Mouse (Mus musculus): ENCODE data around the gene Odaph. TPM values are rescaled to one million over a fixed set of nuclear protein-coding genes. Genes with fewer than 3 reads are reported as not detected.

The Odaph gene
- polyA plus RNA-seq, 1 experiment from 2014 or later: not detected

- ATAC-seq (replicated peaks; ENCODE audit: insufficient number of reproducible peaks, low FRiP score, low TSS enrichment, low read depth): no peak
- 83% methylated on average over 2 of the region's 2 CpGs for WGBS
These were observed 5.8 kb downstream of the Odaph start for GRCm38 (mm10) chr5:91993061-91993460.

DNA sequence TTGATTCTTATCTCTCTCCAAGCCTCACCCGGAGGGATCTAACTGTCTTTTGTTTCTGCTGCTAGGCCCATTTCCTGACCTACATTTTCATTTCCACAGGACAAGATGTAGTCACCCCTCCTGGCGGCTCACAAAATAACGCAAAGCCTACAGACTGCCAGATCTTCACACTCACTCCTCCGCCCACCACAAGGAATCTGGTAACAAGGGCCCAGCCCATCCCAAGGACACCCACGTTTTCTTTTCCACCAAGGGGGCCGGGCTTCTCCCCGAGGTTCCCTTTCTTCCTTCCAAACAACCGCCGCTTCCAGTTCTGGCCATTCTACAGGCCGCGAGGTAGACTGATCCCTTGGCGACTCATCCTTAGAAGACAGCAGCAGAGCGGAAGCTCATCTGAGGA is 7.3 kb downstream of the Odaph start:
- H3K4me2 ChIP-seq (ENCODE audit: low read depth, low read length): no peak overlapping the region
- H3K9ac ChIP-seq (replicated peaks; ENCODE audit: low read length): no peak overlapping the region
- 61% methylated on average over 13 of the region's 13 CpGs for WGBS
- H3K27me3 ChIP-seq (ENCODE audit: control insufficient read depth, insufficient read depth, low read length): no peaks in the 10 kb centered on the region
- ATAC-seq (replicated peaks; ENCODE audit: insufficient number of reproducible peaks, low FRiP score, low TSS enrichment, low read depth) (no peak), DNase-seq (ENCODE audit: low spot score) (no peak)
- no peaks in the 10 kb centered on the region for H3K9me3 ChIP-seq (replicated peaks; ENCODE audit: control insufficient read depth, low read length)
- no peak overlapping the region for H3K27ac ChIP-seq (replicated peaks; ENCODE audit: low read depth, low read length)
- H3K4me1 ChIP-seq (ENCODE audit: control insufficient read depth, insufficient read depth, low read length): no peaks in the 10 kb centered on the region
- no peaks in the 10 kb centered on the region for H3K36me3 ChIP-seq (replicated peaks; ENCODE audit: control insufficient read depth, insufficient read depth, low read depth, low read length)
- no peak overlapping the region for H3K4me3 ChIP-seq (ENCODE audit: low read depth, low read length)

More at GRCm38 (mm10) chr5:91993061-91993460, 5.8 kb downstream of the Odaph start:
- H3K36me3 ChIP-seq (replicated peaks; ENCODE audit: control insufficient read depth, insufficient read depth, low read depth, low read length): no peaks in the 10 kb centered on the region
- no peaks in the 10 kb centered on the region for H3K27me3 ChIP-seq (ENCODE audit: control insufficient read depth, insufficient read depth, low read length)
- no peak overlapping the region for H3K4me2 ChIP-seq (ENCODE audit: low read depth, low read length)
- H3K4me3 ChIP-seq (ENCODE audit: low read depth, low read length): no peak overlapping the region
- DNase-seq (ENCODE audit: low spot score): no peak
- H3K27ac ChIP-seq (replicated peaks; ENCODE audit: low read depth, low read length): no peak overlapping the region
- H3K4me1 ChIP-seq (ENCODE audit: control insufficient read depth, insufficient read depth, low read length): no peaks in the 10 kb centered on the region
- H3K9ac ChIP-seq (replicated peaks; ENCODE audit: low read length): no peak overlapping the region
- H3K9me3 ChIP-seq (replicated peaks; ENCODE audit: control insufficient read depth, low read length): no peaks in the 10 kb centered on the region

DNA sequence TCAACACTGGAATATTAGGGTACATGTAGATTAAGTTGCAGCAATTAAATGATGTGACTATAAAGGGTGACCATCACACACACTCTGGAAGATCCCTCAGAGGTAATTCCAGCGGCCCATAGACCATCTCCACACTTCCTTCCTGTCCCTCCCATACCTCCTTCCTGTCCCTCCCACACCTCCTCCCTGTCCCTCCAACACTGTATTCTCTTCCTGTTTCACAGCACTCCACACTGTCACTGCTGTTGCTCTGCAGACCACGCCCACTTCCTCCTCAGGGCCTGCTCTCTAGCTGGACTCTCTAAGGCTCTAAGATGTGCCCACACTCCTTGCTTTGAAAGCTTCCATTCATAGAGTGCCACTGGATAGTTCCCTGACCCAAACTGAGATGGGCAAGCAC is 13.5 kb downstream of the Odaph start:
- DNase-seq (ENCODE audit: low spot score) (no peak), ATAC-seq (replicated peaks; ENCODE audit: insufficient number of reproducible peaks, low FRiP score, low TSS enrichment, low read depth) (no peak)
- H3K36me3 ChIP-seq (replicated peaks; ENCODE audit: control insufficient read depth, insufficient read depth, low read depth, low read length): no peaks in the 10 kb centered on the region
- H3K4me3 ChIP-seq (ENCODE audit: low read depth, low read length): no peak overlapping the region
- WGBS: 71% methylated on average over 2 of the region's 2 CpGs
- H3K9me3 ChIP-seq (replicated peaks; ENCODE audit: control insufficient read depth, low read length): no peaks in the 10 kb centered on the region
- H3K27ac ChIP-seq (replicated peaks; ENCODE audit: low read depth, low read length): no peak overlapping the region
- H3K4me1 ChIP-seq (ENCODE audit: control insufficient read depth, insufficient read depth, low read length): no peaks in the 10 kb centered on the region
- no peaks in the 10 kb centered on the region for H3K27me3 ChIP-seq (ENCODE audit: control insufficient read depth, insufficient read depth, low read length)
- no peak overlapping the region for H3K9ac ChIP-seq (replicated peaks; ENCODE audit: low read length)
- no peak overlapping the region for H3K4me2 ChIP-seq (ENCODE audit: low read depth, low read length)

GRCm38 (mm10) chr5:92003011-92003410 is 15.7 kb downstream of the Odaph start:
- H3K27me3 ChIP-seq (ENCODE audit: control insufficient read depth, insufficient read depth, low read length): no peaks in the 10 kb centered on the region
- DNase-seq (ENCODE audit: low spot score): peak; percentile 41

GRCm38 (mm10) chr5:92009827-92010226 is 22.6 kb downstream of the Odaph start:
- ATAC-seq (replicated peaks; ENCODE audit: insufficient number of reproducible peaks, low FRiP score, low TSS enrichment, low read depth) (no peak), DNase-seq (ENCODE audit: low spot score) (no peak)
- no peak overlapping the region for H3K27ac ChIP-seq (replicated peaks; ENCODE audit: low read depth, low read length)
- H3K4me3 ChIP-seq (ENCODE audit: low read depth, low read length): no peak overlapping the region
- no peaks in the 10 kb centered on the region for H3K4me1 ChIP-seq (ENCODE audit: control insufficient read depth, insufficient read depth, low read length)
- H3K9me3 ChIP-seq (replicated peaks; ENCODE audit: control insufficient read depth, low read length): no peaks in the 10 kb centered on the region
- no peaks in the 10 kb centered on the region for H3K36me3 ChIP-seq (replicated peaks; ENCODE audit: control insufficient read depth, insufficient read depth, low read depth, low read length)
- H3K27me3 ChIP-seq (ENCODE audit: control insufficient read depth, insufficient read depth, low read length): no peaks in the 10 kb centered on the region
- no peak overlapping the region for H3K9ac ChIP-seq (replicated peaks; ENCODE audit: low read length)
- 43% methylated on average over 2 of the region's 2 CpGs for WGBS
- H3K4me2 ChIP-seq (ENCODE audit: low read depth, low read length): no peak overlapping the region

More at GRCm38 (mm10) chr5:92003011-92003410, 15.7 kb downstream of the Odaph start:
- ATAC-seq (replicated peaks; ENCODE audit: insufficient number of reproducible peaks, low FRiP score, low TSS enrichment, low read depth): no peak; the same call in 1 of the 2 replicates
- Histone ChIP-seq H3K4me1 (ENCODE audit: control insufficient read depth, insufficient read depth, low read length) (no peaks in the 10 kb centered on the region), H3K4me2 (ENCODE audit: low read depth, low read length) (no peak overlapping the region), H3K9ac (replicated peaks; ENCODE audit: low read length) (no peak overlapping the region), H3K9me3 (replicated peaks; ENCODE audit: control insufficient read depth, low read length) (no peaks in the 10 kb centered on the region), H3K36me3 (replicated peaks; ENCODE audit: control insufficient read depth, insufficient read depth, low read depth, low read length) (no peaks in the 10 kb centered on the region), H3K4me3 (ENCODE audit: low read depth, low read length) (no peak overlapping the region), H3K27ac (replicated peaks; ENCODE audit: low read depth, low read length) (no peak overlapping the region)
- 67% methylated on average over 2 of the region's 2 CpGs for WGBS

DNA sequence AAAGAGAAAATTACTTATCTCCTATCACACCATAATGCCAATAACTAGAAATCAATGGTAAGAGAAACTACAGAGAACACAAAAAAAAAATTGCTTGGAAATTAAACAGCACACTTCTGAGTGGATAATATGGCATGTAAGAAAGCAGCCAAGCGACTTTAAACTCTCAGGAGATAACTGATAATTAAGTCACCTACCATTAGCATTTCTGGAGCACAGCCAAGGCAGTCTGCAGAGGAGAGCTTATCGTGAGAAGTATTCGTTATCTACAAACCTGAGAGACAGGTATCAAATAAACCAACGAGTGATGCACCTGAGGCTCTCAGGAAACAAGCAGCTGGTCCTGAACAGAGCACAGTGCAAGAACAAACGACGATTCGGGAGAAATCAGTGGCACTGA is 24.5 kb downstream of the Odaph start:
- no peak for ATAC-seq (replicated peaks; ENCODE audit: insufficient number of reproducible peaks, low FRiP score, low TSS enrichment, low read depth)

DNA sequence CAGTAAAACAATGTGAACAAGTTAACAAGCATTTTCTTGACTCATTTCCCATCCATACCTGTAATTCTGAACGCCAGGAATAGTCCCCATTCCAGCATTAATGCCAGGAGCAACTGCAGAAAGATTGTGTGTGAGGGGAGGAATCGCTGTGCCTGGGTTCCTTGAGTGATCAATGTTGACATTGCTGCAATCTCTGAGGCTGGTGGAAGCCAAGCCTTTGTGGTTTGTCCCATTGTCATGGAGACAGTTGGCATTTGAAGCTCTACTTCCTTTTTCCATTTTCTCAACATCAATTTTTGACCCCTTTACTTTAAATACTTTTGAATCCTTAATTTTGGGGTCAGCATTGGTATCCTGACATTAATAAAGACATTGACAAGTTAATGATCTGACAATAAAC is 32.7 kb downstream of the Odaph start:
- no peak overlapping the region for H3K27ac ChIP-seq (replicated peaks; ENCODE audit: low read depth, low read length)
- no peaks in the 10 kb centered on the region for H3K9me3 ChIP-seq (replicated peaks; ENCODE audit: control insufficient read depth, low read length)
- no peaks in the 10 kb centered on the region for H3K36me3 ChIP-seq (replicated peaks; ENCODE audit: control insufficient read depth, insufficient read depth, low read depth, low read length)
- H3K9ac ChIP-seq (replicated peaks; ENCODE audit: low read length): no peak overlapping the region
- no peak overlapping the region for H3K4me3 ChIP-seq (ENCODE audit: low read depth, low read length)
- H3K4me2 ChIP-seq (ENCODE audit: low read depth, low read length): no peak overlapping the region
- WGBS: 68% methylated on average over 2 of the region's 2 CpGs
- no peaks in the 10 kb centered on the region for H3K27me3 ChIP-seq (ENCODE audit: control insufficient read depth, insufficient read depth, low read length)
- no peak for DNase-seq (ENCODE audit: low spot score)
- no peaks in the 10 kb centered on the region for H3K4me1 ChIP-seq (ENCODE audit: control insufficient read depth, insufficient read depth, low read length)
- ATAC-seq (replicated peaks; ENCODE audit: insufficient number of reproducible peaks, low FRiP score, low TSS enrichment, low read depth): no peak

More for the DNA sequence above, 24.5 kb downstream of the Odaph start:
- no peaks in the 10 kb centered on the region for H3K9me3 ChIP-seq (replicated peaks; ENCODE audit: control insufficient read depth, low read length)
- no peak overlapping the region for H3K4me3 ChIP-seq (ENCODE audit: low read depth, low read length)
- no peaks in the 10 kb centered on the region for H3K4me1 ChIP-seq (ENCODE audit: control insufficient read depth, insufficient read depth, low read length)
- no peaks in the 10 kb centered on the region for H3K36me3 ChIP-seq (replicated peaks; ENCODE audit: control insufficient read depth, insufficient read depth, low read depth, low read length)
- no peak overlapping the region for H3K4me2 ChIP-seq (ENCODE audit: low read depth, low read length)
- WGBS: 75% methylated on average over 7 of the region's 7 CpGs
- no peak for DNase-seq (ENCODE audit: low spot score)
- no peak overlapping the region for H3K9ac ChIP-seq (replicated peaks; ENCODE audit: low read length)
- no peak overlapping the region for H3K27ac ChIP-seq (replicated peaks; ENCODE audit: low read depth, low read length)
- no peaks in the 10 kb centered on the region for H3K27me3 ChIP-seq (ENCODE audit: control insufficient read depth, insufficient read depth, low read length)

GRCm38 (mm10) chr5:92042377-92043348 is 55.4 kb downstream of the Odaph start:
- Histone ChIP-seq H3K4me3 (ENCODE audit: low read depth, low read length) (peak overlapping the region; percentile 62), H3K27me3 (ENCODE audit: control insufficient read depth, insufficient read depth, low read length) (no peaks in the 10 kb centered on the region), H3K9me3 (replicated peaks; ENCODE audit: control insufficient read depth, low read length) (no peaks in the 10 kb centered on the region), H3K4me2 (ENCODE audit: low read depth, low read length) (peak overlapping the region; percentile 93), H3K4me1 (ENCODE audit: control insufficient read depth, insufficient read depth, low read length) (no peaks in the 10 kb centered on the region), H3K9ac (replicated peaks; ENCODE audit: low read length) (peak overlapping the region; percentile 39), H3K27ac (replicated peaks; ENCODE audit: low read depth, low read length) (no peak overlapping the region), H3K36me3 (replicated peaks; ENCODE audit: control insufficient read depth, insufficient read depth, low read depth, low read length) (no peaks in the 10 kb centered on the region)
- ATAC-seq (replicated peaks; ENCODE audit: insufficient number of reproducible peaks, low FRiP score, low TSS enrichment, low read depth) (peak; percentile 98), DNase-seq (ENCODE audit: low spot score) (peak; percentile 86)
- WGBS: under 1% methylated on average over 68 of the region's 68 CpGs

Measured in embryonic facial prominence, embryonic 11.5 days (tissue).